Mouse (Mus musculus) left cerebral cortex, adult 8-10 months (tissue): Measurements from ENCODE around the gene Gon4l. TPM values are rescaled to one million over a fixed set of nuclear protein-coding genes. Genes with fewer than 3 reads are reported as not detected.
"Not testable (repeated sequence)": the region's sequence is repeated elsewhere in the genome, so short reads cannot be mapped to it uniquely, and the experiment has no call there.

Source experiments
- DNase-seq, 2 experiments: peaks; one replicate each; pipeline ENCODE4 v3.0.0; 2022; ENCODE audit warnings: low spot score in 2 of 2
- total RNA-seq, 4 experiments: library from RNA; stranded (reverse); gene quantifications; 2 replicates each; pipeline ENCODE4 v1.2.4; 2022

The Gon4l gene
- total RNA-seq: 10 to 100 TPM; 40.9 to 46.8 (median 43.8) TPM

DNA sequence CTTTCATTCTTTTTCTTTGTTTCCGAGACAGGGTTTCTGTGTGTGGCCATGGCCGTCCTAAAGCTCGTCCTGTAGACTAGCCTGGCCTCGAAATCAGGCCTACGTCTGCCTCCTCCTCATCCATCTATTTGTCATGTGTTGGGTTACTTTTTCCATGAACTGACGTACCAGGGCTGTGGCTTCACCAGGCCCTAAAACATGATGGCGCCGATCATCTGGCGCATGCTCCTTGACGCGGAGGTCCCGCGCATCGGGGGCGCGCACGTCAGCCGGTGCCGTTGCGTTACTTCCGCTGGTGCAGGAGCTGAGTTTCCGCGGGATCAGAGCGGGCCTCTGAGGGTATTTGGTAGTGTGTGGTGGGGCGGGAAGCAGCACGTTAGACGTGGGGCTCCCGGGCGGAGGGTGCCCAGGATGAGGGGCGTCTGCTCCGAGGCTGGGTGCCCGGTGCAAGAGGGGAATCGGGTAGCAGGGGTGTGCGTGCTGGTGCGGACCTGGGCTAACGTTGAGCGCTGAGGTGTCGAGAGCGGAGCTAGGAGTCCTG lies at the start of gene Gon4l:
Gene Gon4l, plus strand, starts transcription at position 281 of the 541 bp plus-strand sequence.
- peak; percentile 24 to 25 for DNase-seq

- not testable (repeated sequence) for DNase-seq
Measured at GRCm38 (mm10) chr3:88786323-88786722, 48.7 kb upstream of the Gon4l start.

GRCm38 (mm10) chr3:88786805-88787204 lies 48.2 kb upstream of the Gon4l start:
- not testable (repeated sequence) for DNase-seq

GRCm38 (mm10) chr3:88788033-88788432 lies 47.0 kb upstream of the Gon4l start:
- not testable (repeated sequence) for DNase-seq

DNA sequence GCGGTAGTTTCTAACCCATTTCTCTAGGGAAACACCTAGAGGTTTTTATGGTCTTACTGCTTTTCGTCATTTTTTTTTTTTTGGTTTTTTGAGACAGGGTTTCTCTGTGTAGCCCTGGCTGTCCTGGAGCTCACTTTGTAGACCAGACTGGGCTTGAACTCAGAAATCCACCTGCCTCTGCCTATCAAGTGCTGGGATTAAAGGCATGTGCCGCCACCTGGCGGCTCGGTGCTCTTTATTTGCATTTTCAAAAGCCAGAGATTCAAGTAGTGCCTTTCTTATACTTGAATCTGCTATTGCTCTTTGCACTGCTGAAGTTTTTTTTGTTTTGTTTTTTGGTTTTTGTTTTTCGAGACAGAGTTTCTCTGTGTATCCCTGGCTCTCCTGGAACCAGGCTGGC lies 37.5 kb upstream of the Gon4l start:
- DNase-seq: not testable (repeated sequence)

GRCm38 (mm10) chr3:88803910-88804540 lies 31.0 kb upstream of the Gon4l start:
- no peak for DNase-seq

DNA sequence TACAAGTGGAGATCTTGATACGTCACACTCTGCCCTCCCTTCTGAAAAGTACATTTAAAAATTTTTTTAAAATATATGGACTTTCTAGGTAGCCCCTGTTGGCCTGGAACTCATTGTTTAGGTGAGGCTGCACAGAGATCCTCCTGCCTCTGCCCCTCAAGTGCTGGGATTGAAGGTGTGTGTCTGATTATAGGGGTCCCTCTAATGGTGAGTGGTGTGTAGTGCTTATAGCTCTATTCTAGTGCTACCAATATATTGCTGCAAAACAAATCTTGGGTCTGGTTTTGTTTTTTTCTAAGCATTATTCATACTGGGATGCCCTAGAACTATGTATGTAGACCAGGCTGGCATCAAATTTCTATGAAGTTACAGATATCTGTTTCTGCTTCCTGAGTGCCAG lies 9.3 kb upstream of the Gon4l start:
- no peak for DNase-seq

GRCm38 (mm10) chr3:88827231-88827630 lies 7.8 kb upstream of the Gon4l start:
- DNase-seq: no peak

GRCm38 (mm10) chr3:88831177-88832121 lies 3.6 kb upstream of the Gon4l start:
- peak; percentile 68 to 85 for DNase-seq

- peak; percentile 38 to 90 for DNase-seq
Measured at GRCm38 (mm10) chr3:88832388-88832787, 2.6 kb upstream of the Gon4l start.

DNA sequence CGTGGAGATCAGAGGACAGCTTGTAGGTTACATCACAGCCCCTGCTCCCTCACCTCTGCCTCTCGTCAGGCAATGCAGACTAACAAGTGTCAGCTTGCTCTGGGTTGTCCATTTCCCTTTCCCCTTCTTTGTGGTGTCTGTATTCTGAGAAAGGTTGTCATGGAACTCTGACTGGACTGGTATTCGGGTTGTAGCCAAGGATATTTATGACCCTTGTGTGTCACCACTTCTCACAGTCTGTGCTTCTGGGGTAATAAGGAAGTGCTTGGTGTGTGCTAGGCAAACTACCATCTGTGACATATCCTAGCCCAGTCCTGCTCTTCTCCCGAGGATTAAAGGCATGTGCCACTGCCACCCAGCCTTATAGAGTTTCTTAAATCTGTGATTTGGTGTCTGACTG lies 14.1 kb downstream of the Gon4l start:
- DNase-seq: no peak

GRCm38 (mm10) chr3:88855837-88856236 lies 20.8 kb downstream of the Gon4l start:
- DNase-seq: no peak

DNA sequence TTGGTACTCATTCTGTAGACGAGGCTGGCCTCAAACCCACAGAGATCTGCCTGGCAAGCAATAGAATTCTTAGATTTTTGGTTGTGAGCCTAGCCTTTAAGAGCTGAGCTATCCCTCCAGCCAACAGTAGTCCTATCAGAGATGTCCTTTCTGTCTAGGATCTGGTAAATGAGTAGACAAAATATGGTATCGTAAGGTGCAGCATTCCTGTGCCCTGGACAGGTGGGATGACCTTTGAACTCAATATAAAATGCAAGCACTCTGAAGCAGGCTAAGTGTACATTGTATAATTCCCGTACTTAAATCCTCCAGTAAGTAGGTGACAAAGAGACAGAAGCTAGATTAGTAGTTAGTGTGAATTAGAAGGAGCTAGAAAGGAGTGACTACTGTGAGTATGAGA lies 27.1 kb downstream of the Gon4l start:
- DNase-seq: no peak

GRCm38 (mm10) chr3:88866735-88867134 lies 31.7 kb downstream of the Gon4l start:
- DNase-seq: not testable (repeated sequence)

DNA sequence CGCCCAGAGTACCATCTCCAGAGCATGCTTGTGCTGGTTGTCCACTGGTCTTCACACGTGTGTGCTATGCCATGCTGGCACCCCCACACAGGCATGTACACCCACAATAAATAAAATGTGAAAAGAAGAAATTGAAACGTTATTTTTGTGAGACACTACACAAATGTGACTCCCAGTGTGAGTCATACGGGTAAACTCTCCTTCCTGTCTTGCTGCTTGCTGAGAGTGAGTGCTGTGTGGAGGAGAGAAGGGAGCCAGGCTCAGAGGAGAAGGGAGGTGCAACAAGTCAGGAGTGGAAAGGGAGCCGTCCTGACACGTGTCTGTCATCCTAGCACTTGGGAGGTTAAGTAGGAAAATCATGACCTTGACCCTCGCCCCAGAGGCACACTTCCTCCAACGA lies 32.1 kb downstream of the Gon4l start:
- DNase-seq: not testable (repeated sequence)

DNA sequence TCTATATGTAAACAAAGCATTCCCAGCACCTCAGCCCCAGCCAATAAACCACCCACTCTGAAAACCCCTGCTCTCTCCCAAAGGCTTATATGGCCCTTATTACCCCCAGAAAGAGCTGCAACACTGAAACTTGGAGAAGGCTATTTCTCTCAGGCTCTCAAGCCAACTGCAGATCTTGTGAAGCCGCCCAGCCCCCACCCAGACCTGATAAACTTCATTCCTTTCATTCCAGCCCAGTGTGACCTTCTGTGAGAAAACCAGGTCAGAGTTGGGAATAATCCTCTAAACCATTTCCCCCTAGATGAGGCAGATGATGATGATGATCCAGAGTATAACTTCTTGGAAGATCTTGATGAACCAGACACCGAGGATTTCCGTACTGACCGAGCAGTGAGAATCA lies 33.4 kb downstream of the Gon4l start:
- DNase-seq: not testable (repeated sequence)

- not testable (repeated sequence) for DNase-seq
Measured at GRCm38 (mm10) chr3:88882536-88882935, 47.5 kb downstream of the Gon4l start.

DNA sequence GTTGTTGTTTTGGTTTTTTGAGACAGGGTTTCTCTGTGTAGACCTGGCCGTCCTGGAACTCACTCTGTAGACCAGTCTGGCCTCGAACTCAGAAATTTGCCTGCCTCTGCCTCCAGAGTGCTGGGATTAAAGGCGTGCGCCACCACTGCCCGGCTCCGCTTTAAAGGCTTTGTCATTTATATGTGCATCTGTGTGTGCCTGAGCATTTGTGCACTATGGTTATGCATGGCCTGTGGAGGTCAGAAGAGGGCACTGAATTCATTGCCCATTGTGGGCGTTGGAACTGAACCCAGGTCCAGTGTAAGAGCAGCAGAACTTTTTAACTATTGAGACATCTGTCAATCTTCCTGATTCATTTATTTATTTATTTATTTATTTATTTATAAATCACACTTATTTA lies 58.0 kb downstream of the Gon4l start:
- not testable (repeated sequence) for DNase-seq

DNA sequence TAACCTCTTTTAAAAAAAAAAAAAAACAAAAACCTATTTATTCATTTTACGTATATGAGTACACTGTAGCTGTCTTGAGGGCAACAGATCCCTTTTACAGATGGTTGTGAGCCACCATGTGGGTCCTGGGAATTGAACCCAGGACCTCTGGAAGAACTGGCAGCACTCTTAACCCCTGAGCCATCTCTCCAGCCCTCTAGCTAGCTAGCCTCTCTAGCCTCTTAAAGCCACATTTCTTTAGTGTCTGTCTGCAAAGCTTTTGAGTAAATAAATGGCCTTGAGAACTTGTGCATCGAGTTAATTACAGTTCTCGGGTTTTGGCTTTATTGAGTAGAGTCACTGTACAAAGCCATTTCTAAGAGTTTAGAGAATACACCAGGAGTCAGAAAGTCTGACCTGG lies 69.8 kb downstream of the Gon4l start:
- no peak for DNase-seq

- DNase-seq: no peak
Measured at GRCm38 (mm10) chr3:88905209-88905608, 70.2 kb downstream of the Gon4l start.

DNA sequence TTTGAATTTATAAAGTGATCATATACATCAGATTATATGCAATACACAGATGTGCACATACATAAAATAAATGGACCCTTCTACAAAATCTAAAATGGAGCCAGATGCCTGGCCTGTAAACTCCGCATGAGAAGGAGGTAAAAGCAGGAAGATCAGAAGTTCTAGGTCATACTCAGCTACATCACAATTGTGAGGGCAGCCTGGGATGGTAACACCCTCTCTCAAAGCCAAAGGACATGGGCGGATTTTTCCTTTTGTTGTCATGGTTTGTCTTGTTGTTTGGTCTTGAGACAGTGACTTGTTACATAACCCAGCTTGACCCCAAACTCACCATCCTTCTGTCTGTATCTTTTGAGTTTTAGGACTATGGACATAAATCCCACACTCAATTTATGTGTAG lies 70.7 kb downstream of the Gon4l start:
- no peak for DNase-seq
